Mouse (Mus musculus) ES-E14 (cell line): ENCODE data around the gene 5730522E02Rik. TPM values are rescaled to one million over a fixed set of nuclear protein-coding genes. Genes with fewer than 3 reads are reported as not detected.
"Not testable (repeated sequence)": the region's sequence is repeated elsewhere in the genome, so short reads cannot be mapped to it uniquely, and the experiment has no call there.

Experiments used
- DNase-seq: peaks from one replicate; pipeline ENCODE4 v3.0.0-alpha.2; 2013; ENCODE audit warnings: low read depth, low spot score
- H3K27ac ChIP-seq: 2 replicates; pipeline ENCODE4 v1.5.1; 2012; ENCODE audit warnings: low read depth, mild to moderate bottlenecking, low read length, moderate library complexity, mixed read lengths; ENCODE audit not compliant: poor library complexity, insufficient read depth, severe bottlenecking
- H3K36me3 ChIP-seq: 2 replicates; pipeline ENCODE4 v1.6.1; 2012; ENCODE audit warnings: mild to moderate bottlenecking, low read length, moderate library complexity, mixed read lengths; ENCODE audit not compliant: control insufficient read depth, poor library complexity, insufficient read depth, severe bottlenecking
- H3K4me1 ChIP-seq, 2 experiments: fragments of 150-350 bp in 1 of 2; sonication (generic) in 1 of 2; 2 replicates each; pipeline ENCODE4 v1.6.1; 2012; ENCODE audit warnings: low read length in 2 of 2, mild to moderate bottlenecking in 1 of 2, mixed read lengths in 1 of 2; ENCODE audit not compliant: control insufficient read depth in 2 of 2, insufficient read depth in 2 of 2, poor library complexity in 1 of 2
- H3K4me3 ChIP-seq, 2 experiments: fragments of 150-350 bp in 1 of 2; sonication (generic) in 1 of 2; 2 replicates each; pipeline ENCODE4 v1.5.1; 2012; ENCODE audit warnings: low read length in 2 of 2, low read depth in 1 of 2, mild to moderate bottlenecking in 1 of 2, mixed read lengths in 1 of 2; ENCODE audit not compliant: insufficient read depth in 1 of 2, poor library complexity in 1 of 2, severe bottlenecking in 1 of 2
- H3K9ac ChIP-seq: 2 replicates; pipeline ENCODE4 v1.6.1; 2012; ENCODE audit warnings: low read depth, mild to moderate bottlenecking, low read length, mixed read lengths; ENCODE audit not compliant: poor library complexity, insufficient read depth, severe bottlenecking
- H3K9me3 ChIP-seq: fragments of 150-350 bp; sonication (generic); 2 replicates; pipeline ENCODE4 v1.6.1; 2012; ENCODE audit warnings: low read depth, mild to moderate bottlenecking, low read length; ENCODE audit not compliant: control insufficient read depth, insufficient read depth
- CHD2 ChIP-seq: IDR thresholded peaks from 2 replicates; pipeline ENCODE4 v1.6.1; 2014; ENCODE audit warnings: mild to moderate bottlenecking, low read depth, low read length, inconsistent platforms
- HCFC1 ChIP-seq: IDR thresholded peaks from 2 replicates; pipeline ENCODE4 v1.6.1; 2012; ENCODE audit warnings: low read length, inconsistent platforms, borderline replicate concordance; ENCODE audit not compliant: insufficient read depth
- MAFK ChIP-seq: IDR thresholded peaks from 2 replicates; pipeline ENCODE4 v1.6.1; 2014; ENCODE audit warnings: mild to moderate bottlenecking, low read depth, low read length, inconsistent platforms; ENCODE audit not compliant: insufficient read depth
- ZC3H11A ChIP-seq: IDR thresholded peaks from 2 replicates; pipeline ENCODE4 v1.6.1; 2012; ENCODE audit warnings: low read depth, mild to moderate bottlenecking, inconsistent platforms, low read length, borderline replicate concordance
- ZNF384 ChIP-seq: IDR thresholded peaks from 2 replicates; pipeline ENCODE4 v1.6.1; 2012; ENCODE audit warnings: low read depth, low read length, inconsistent platforms
- in situ Hi-C, 2 experiments: fragments of 600-800 bp; cut with MboI; formaldehyde crosslinking; loops; one replicate each; pipeline ENCODE4 v1.15.1; 2025; ENCODE audit warnings: low sequenced_read_pairs in 2 of 2, inconsistent platforms in 1 of 2; ENCODE audit not compliant: unreplicated experiment in 2 of 2
- total RNA-seq: library from RNA; depleted of rRNA; stranded (reverse); fragments of 300-350 nt; gene quantifications from 2 replicates; pipeline ENCODE4 v1.2.3, GENCODE M21; 2012; rRNA removed

The 5730522E02Rik gene
- 0.62 and 1.5 TPM in 2 replicates for total RNA-seq

GRCm38 (mm10) chr11:26210582-26211180 lies at the start of gene 5730522E02Rik:
5730522E02Rik (minus strand) TSS chr11:26210763.
- in situ Hi-C loops: no loop called here
- H3K27ac ChIP-seq: 0 out of 2 replicates have a peak within 1 kb of the TSS, but pooled peaks have one; percentile 24
- H3K4me3 ChIP-seq: peak within 1 kb of the TSS; percentile 93 to 98
- no peaks in the 10 kb centered on the region for H3K36me3 ChIP-seq
- peak within 1 kb of the TSS; percentile 91 for H3K9ac ChIP-seq
- H3K9me3 ChIP-seq: no peaks in the 10 kb centered on the region
- TF ChIP-seq ZC3H11A (no peak), CHD2 (no peak), ZNF384 (no peak), MAFK (no peak), HCFC1 (no peak)
- peak; percentile 24 for DNase-seq
- no peaks in the 10 kb centered on the region; a peak in 1 of 4 replicates for H3K4me1 ChIP-seq

- DNase-seq: no peak
- H3K36me3 ChIP-seq: no peaks in the 10 kb centered on the region
- no peaks in the 10 kb centered on the region for H3K4me1 ChIP-seq
- H3K4me3 ChIP-seq: no peak overlapping the region
- no peaks in the 10 kb centered on the region for H3K9me3 ChIP-seq
- no peak overlapping the region for H3K27ac ChIP-seq
- in situ Hi-C loops: no loop called here
- TF ChIP-seq ZNF384 (no peak), HCFC1 (no peak), CHD2 (no peak), ZC3H11A (no peak), MAFK (no peak)
- H3K9ac ChIP-seq: no peak overlapping the region
Observed at GRCm38 (mm10) chr11:26236540-26236939, 26.0 kb upstream of the 5730522E02Rik start.

- no peak overlapping the region for H3K4me3 ChIP-seq
- H3K27ac ChIP-seq: no peak overlapping the region
- in situ Hi-C loops: no loop called here
- no peaks in the 10 kb centered on the region for H3K36me3 ChIP-seq
- DNase-seq: no peak
- no peaks in the 10 kb centered on the region; the same call in 1 of the 2 replicates for H3K9me3 ChIP-seq
- no peak overlapping the region for H3K9ac ChIP-seq
- H3K4me1 ChIP-seq: no peaks in the 10 kb centered on the region
- TF ChIP-seq CHD2 (no peak), HCFC1 (no peak), ZNF384 (no peak), MAFK (no peak), ZC3H11A (no peak)
Observed at GRCm38 (mm10) chr11:26229895-26230294, 19.3 kb upstream of the 5730522E02Rik start.

GRCm38 (mm10) chr11:26213643-26214042 lies 3.1 kb upstream of the 5730522E02Rik start:
- in situ Hi-C loops, H3K27ac ChIP-seq, DNase-seq, H3K36me3 ChIP-seq, H3K9me3 ChIP-seq, H3K4me1 ChIP-seq, H3K9ac ChIP-seq, H3K4me3 ChIP-seq: not testable (repeated sequence)

- Histone ChIP-seq H3K4me3 (peak overlapping the region; percentile 93 to 98), H3K36me3 (no peaks in the 10 kb centered on the region), H3K4me1 (no peaks in the 10 kb centered on the region; a peak in 1 of 4 replicates), H3K9ac (peak overlapping the region; percentile 91), H3K9me3 (no peaks in the 10 kb centered on the region), H3K27ac (0 out of 2 replicates have a peak overlapping the region, but pooled peaks have one; percentile 24)
- DNase-seq: peak; percentile 37
- TF ChIP-seq HCFC1 (no peak), CHD2 (no peak), MAFK (no peak), ZC3H11A (no peak), ZNF384 (no peak)
- in situ Hi-C loops: no loop called here
Observed at GRCm38 (mm10) chr11:26209811-26210581, 567 bp downstream of the 5730522E02Rik start.
